25 mouse cellular contexts compared by ENCODE assay signal in genomic region chr9:62115826-62116225, GRCm38 (mm10). TPM values are rescaled to one million over a fixed set of nuclear protein-coding genes. Genes with fewer than 3 reads are reported as not detected.
DNase-seq lines count a peak whose midpoint lies in the region; ATAC-seq lines count a peak whose summit lies in the region.
"Had no signal": no experiment of that assay in that cellular context is flagged by ENCODE, and none has a peak within 500 bp of the region (broad histone marks: within the 10 kb centered on the region; RNA-seq: fewer than 3 reads in every experiment).

No protein-coding gene starts in this region.

- H3K9ac ChIP-seq in kidney, embryonic 15.5 days = no peak overlapping the region
- H3K9ac ChIP-seq: embryonic facial prominence, embryonic 15.5 days; heart, embryonic 13.5 days; hindbrain, embryonic 12.5 days had no signal

- no peak overlapping the region for H3K4me2 ChIP-seq in kidney, embryonic 15.5 days
- H3K4me2 ChIP-seq: embryonic facial prominence, embryonic 15.5 days; heart, embryonic 13.5 days; hindbrain, embryonic 12.5 days had no signal

- no peak for DNase-seq in cerebellum, postnatal 4 days (ENCODE audit: low spot score in 2 of 2)
- DNase-seq in cerebellum, adult 9-10 months = peak; percentile 82
- DNase-seq in cerebellum, postnatal 25 days = peak; percentile 50 to 70
- DNase-seq in MN1 (ENCODE audit: low spot score) = no peak
- DNase-seq in thymus, postnatal 14 days = no peak
- DNase-seq: adrenal gland, postnatal 14 days; B cell, adult 2 months; embryo, embryonic 11 days; gastrocnemius, postnatal 36 days; heart, adult 11 months; heart, postnatal 4 days; kidney, adult 8-10 months had no signal

- ATAC-seq in cerebellum, adult (ENCODE audit: insufficient number of reproducible peaks, low FRiP score, low TSS enrichment) = peak; percentile 80; the same call in 1 of the 2 replicates
- ATAC-seq in kidney, embryonic 15.5 days (replicated peaks; ENCODE audit: low FRiP score) = no peak
- ATAC-seq: CD4-positive, CD25-positive, alpha-beta regulatory T cell, adult 4 months; forebrain, embryonic 14.5 days; hindbrain, embryonic 16.5 days; inflammation-experienced regulatory T-cells, adult 6 months; intestine, postnatal 0 days had no signal

- no peaks in the 10 kb centered on the region for H3K4me1 ChIP-seq in kidney, embryonic 15.5 days

- H3K9me3 ChIP-seq in kidney, embryonic 15.5 days (replicated peaks) = no peaks in the 10 kb centered on the region
- H3K9me3 ChIP-seq: embryonic facial prominence, embryonic 15.5 days; forebrain, embryonic 10.5 days; G1E; heart, embryonic 13.5 days; hindbrain, embryonic 12.5 days had no signal

- WGBS in kidney, embryonic 15.5 days = 86% methylated on average over 3 of the region's 3 CpGs

- no peak overlapping the region for H3K27ac ChIP-seq in kidney, embryonic 15.5 days
- H3K27ac ChIP-seq: embryonic facial prominence, embryonic 15.5 days; forebrain, embryonic 10.5 days; heart, embryonic 13.5 days; hindbrain, embryonic 12.5 days had no signal

- no peaks in the 10 kb centered on the region for H3K36me3 ChIP-seq in kidney, embryonic 15.5 days
- H3K36me3 ChIP-seq: embryonic facial prominence, embryonic 15.5 days; forebrain, embryonic 10.5 days; heart, embryonic 13.5 days; hindbrain, embryonic 12.5 days had no signal

- H3K4me3 ChIP-seq in kidney, embryonic 15.5 days (replicated peaks) = no peak overlapping the region
- H3K4me3 ChIP-seq: embryonic facial prominence, embryonic 15.5 days; erythroblast, embryonic 14.5 days; forebrain, embryonic 10.5 days; heart, embryonic 13.5 days; hindbrain, embryonic 12.5 days had no signal

- no peaks in the 10 kb centered on the region for H3K27me3 ChIP-seq in kidney, embryonic 15.5 days
- H3K27me3 ChIP-seq: embryonic facial prominence, embryonic 15.5 days; heart, embryonic 13.5 days; hindbrain, embryonic 12.5 days had no signal

RNA-seq across cellular contexts. Expression of gene Glce, which starts 6.6 kb away (rescaled TPM):
- polyA plus RNA-seq in kidney, embryonic 15.5 days (2015; fragmentation: Nextera tagmentation; extraction: Ambion mirVana) = 19.0 and 20.2 TPM in 2 replicates

Comparison
In these comparisons a context has a peak if more than half of its experiments do, and no peak if none do; other contexts are left out.
1. DNase-seq: peak in cerebellum, adult 9-10 months (single experiment) and cerebellum, postnatal 25 days (2 of 2); none in cerebellum, postnatal 4 days (0 of 2), MN1 (single experiment) and thymus, postnatal 14 days (single experiment).